Mouse (Mus musculus): ENCODE results near the gene Clec4f. TPM values are rescaled to one million over a fixed set of nuclear protein-coding genes. Genes with fewer than 3 reads are reported as not detected.

Gene Clec4f
- total RNA-seq (2014; rRNA removed) = not detected in 2 replicates
- 0.12 and 0.19 TPM in 2 replicates for polyA plus RNA-seq (2015; fragmentation: Nextera tagmentation; extraction: Ambion mirVana)

GRCm38 (mm10) chr6:83656087-83656486 lies at the start of gene Clec4f:
Gene Clec4f (minus strand): TSS chr6:83656187.
- no peak within 1 kb of the TSS for H3K27ac ChIP-seq (ENCODE audit: low read depth, low read length)
- no peaks in the 10 kb centered on the region for H3K9me3 ChIP-seq (ENCODE audit: low read length)
- WGBS = 92% methylated on average over 2 of the region's 2 CpGs
- H3K9ac ChIP-seq (replicated peaks; ENCODE audit: low read length, poor library complexity, severe bottlenecking) = no peak within 1 kb of the TSS
- DNase-seq (ENCODE audit: low spot score) = no peak
- ATAC-seq (ENCODE audit: low FRiP score) = no peak
- H3K4me1 ChIP-seq (ENCODE audit: insufficient read depth, low read length) = no peaks in the 10 kb centered on the region
- H3K4me2 ChIP-seq (ENCODE audit: low read depth, low read length, poor library complexity, severe bottlenecking) = no peak within 1 kb of the TSS
- H3K4me3 ChIP-seq (ENCODE audit: low read depth, low read length) = no peak within 1 kb of the TSS
- no peaks in the 10 kb centered on the region for H3K36me3 ChIP-seq (ENCODE audit: insufficient read depth, low read length)
- no peak for TF ChIP-seq CTCF (IDR thresholded peaks at IDR 0.05)
- H3K27me3 ChIP-seq (ENCODE audit: insufficient read depth, low read length) = no peaks in the 10 kb centered on the region

DNA sequence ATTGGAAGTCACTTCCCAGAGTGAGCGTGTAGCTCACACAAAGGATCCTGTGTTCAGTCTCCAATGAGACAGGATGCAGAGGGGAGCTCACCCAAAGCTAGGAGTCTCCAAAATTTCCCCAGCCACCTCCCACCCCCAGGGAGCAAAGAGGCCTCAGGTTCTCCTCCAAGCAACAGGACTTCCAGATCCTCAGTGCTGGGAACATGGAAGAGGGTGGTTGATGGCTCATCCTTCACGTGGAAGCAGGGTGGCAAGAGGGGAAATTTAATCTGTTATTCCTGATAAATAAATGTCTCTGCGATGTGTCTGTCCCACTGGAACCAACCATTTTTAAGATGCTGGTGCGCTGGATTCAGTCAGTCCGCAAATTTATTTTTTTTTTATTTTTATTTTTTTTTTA lies 48.7 kb upstream of the Clec4f start:
- Histone ChIP-seq H3K36me3 (ENCODE audit: insufficient read depth, low read length) (no peaks in the 10 kb centered on the region), H3K4me2 (ENCODE audit: low read depth, low read length, poor library complexity, severe bottlenecking) (no peak overlapping the region), H3K4me3 (ENCODE audit: low read depth, low read length) (no peak overlapping the region), H3K27ac (ENCODE audit: low read depth, low read length) (no peak overlapping the region), H3K27me3 (ENCODE audit: insufficient read depth, low read length) (peaks cover 88% of the 10 kb centered on the region), H3K9ac (replicated peaks; ENCODE audit: low read length, poor library complexity, severe bottlenecking) (no peak overlapping the region), H3K4me1 (ENCODE audit: insufficient read depth, low read length) (no peaks in the 10 kb centered on the region), H3K9me3 (ENCODE audit: low read length) (no peaks in the 10 kb centered on the region)
- 16% methylated on average over 5 of the region's 5 CpGs for WGBS
- TF ChIP-seq CTCF (IDR thresholded peaks at IDR 0.05) = no peak
- DNase-seq (ENCODE audit: low spot score) = no peak
- ATAC-seq (ENCODE audit: low FRiP score) = no peak

DNA sequence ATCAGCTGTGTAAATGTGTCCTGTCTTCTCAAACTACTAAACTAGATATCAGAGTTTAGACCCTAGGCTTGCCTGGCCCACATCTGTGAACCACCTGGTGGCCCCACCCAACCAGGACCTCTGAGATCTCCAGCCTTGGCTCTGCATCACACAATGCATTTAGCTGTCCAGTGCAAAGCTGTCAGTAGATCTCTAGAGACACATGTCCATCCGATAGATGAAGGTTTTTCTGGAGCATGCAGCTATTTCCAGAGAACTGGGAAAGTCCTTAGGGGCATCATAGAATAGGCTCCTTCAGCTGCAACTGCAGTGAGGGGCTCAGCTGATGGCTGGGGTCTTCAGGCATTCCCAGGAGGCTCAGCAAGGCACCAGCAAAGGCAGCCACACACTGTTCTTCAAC lies 48.3 kb upstream of the Clec4f start:
- Histone ChIP-seq H3K9ac (replicated peaks; ENCODE audit: low read length, poor library complexity, severe bottlenecking) (no peak overlapping the region), H3K9me3 (ENCODE audit: low read length) (no peaks in the 10 kb centered on the region), H3K4me3 (ENCODE audit: low read depth, low read length) (no peak overlapping the region), H3K36me3 (ENCODE audit: insufficient read depth, low read length) (no peaks in the 10 kb centered on the region), H3K27ac (ENCODE audit: low read depth, low read length) (no peak overlapping the region), H3K27me3 (ENCODE audit: insufficient read depth, low read length) (peaks cover 88% of the 10 kb centered on the region), H3K4me2 (ENCODE audit: low read depth, low read length, poor library complexity, severe bottlenecking) (no peak overlapping the region), H3K4me1 (ENCODE audit: insufficient read depth, low read length) (no peaks in the 10 kb centered on the region)
- TF ChIP-seq CTCF (IDR thresholded peaks at IDR 0.05) = no peak
- 18% methylated on average over 1 of the region's 1 CpGs for WGBS
- no peak for DNase-seq (ENCODE audit: low spot score)
- no peak for ATAC-seq (ENCODE audit: low FRiP score)

- Histone ChIP-seq H3K4me2 (ENCODE audit: low read depth, low read length, poor library complexity, severe bottlenecking) (no peak overlapping the region), H3K9me3 (ENCODE audit: low read length) (no peaks in the 10 kb centered on the region), H3K9ac (replicated peaks; ENCODE audit: low read length, poor library complexity, severe bottlenecking) (no peak overlapping the region), H3K27ac (ENCODE audit: low read depth, low read length) (no peak overlapping the region), H3K36me3 (ENCODE audit: insufficient read depth, low read length) (no peaks in the 10 kb centered on the region), H3K27me3 (ENCODE audit: insufficient read depth, low read length) (peaks cover 88% of the 10 kb centered on the region), H3K4me3 (ENCODE audit: low read depth, low read length) (no peak overlapping the region), H3K4me1 (ENCODE audit: insufficient read depth, low read length) (no peaks in the 10 kb centered on the region)
- no peak for TF ChIP-seq CTCF (IDR thresholded peaks at IDR 0.05)
- under 1% methylated on average over 10 of the region's 10 CpGs for WGBS
- DNase-seq (ENCODE audit: low spot score) (no peak), ATAC-seq (ENCODE audit: low FRiP score) (no peak)
These were observed 47.7 kb upstream of the Clec4f start for GRCm38 (mm10) chr6:83703722-83704078.

GRCm38 (mm10) chr6:83703000-83703721 lies 47.2 kb upstream of the Clec4f start:
- ATAC-seq (ENCODE audit: low FRiP score) (no peak), DNase-seq (ENCODE audit: low spot score) (no peak)
- no peak overlapping the region for H3K4me2 ChIP-seq (ENCODE audit: low read depth, low read length, poor library complexity, severe bottlenecking)
- no peaks in the 10 kb centered on the region for H3K9me3 ChIP-seq (ENCODE audit: low read length)
- WGBS = 2% methylated on average over 27 of the region's 27 CpGs
- no peaks in the 10 kb centered on the region for H3K4me1 ChIP-seq (ENCODE audit: insufficient read depth, low read length)
- no peak overlapping the region for H3K4me3 ChIP-seq (ENCODE audit: low read depth, low read length)
- peaks cover 88% of the 10 kb centered on the region for H3K27me3 ChIP-seq (ENCODE audit: insufficient read depth, low read length)
- H3K36me3 ChIP-seq (ENCODE audit: insufficient read depth, low read length) = no peaks in the 10 kb centered on the region
- TF ChIP-seq CTCF (IDR thresholded peaks at IDR 0.05) = no peak
- H3K9ac ChIP-seq (replicated peaks; ENCODE audit: low read length, poor library complexity, severe bottlenecking) = no peak overlapping the region
- H3K27ac ChIP-seq (ENCODE audit: low read depth, low read length) = no peak overlapping the region

GRCm38 (mm10) chr6:83702146-83702999 lies 46.4 kb upstream of the Clec4f start:
- ATAC-seq (ENCODE audit: low FRiP score) = no peak
- no peak for TF ChIP-seq CTCF (IDR thresholded peaks at IDR 0.05)
- no peaks in the 10 kb centered on the region for H3K36me3 ChIP-seq (ENCODE audit: insufficient read depth, low read length)
- peaks cover 88% of the 10 kb centered on the region for H3K27me3 ChIP-seq (ENCODE audit: insufficient read depth, low read length)
- H3K4me1 ChIP-seq (ENCODE audit: insufficient read depth, low read length) = no peaks in the 10 kb centered on the region
- DNase-seq (ENCODE audit: low spot score) = no peak
- no peak overlapping the region for H3K4me2 ChIP-seq (ENCODE audit: low read depth, low read length, poor library complexity, severe bottlenecking)
- WGBS = under 1% methylated on average over 52 of the region's 53 CpGs
- H3K27ac ChIP-seq (ENCODE audit: low read depth, low read length) = no peak overlapping the region
- no peaks in the 10 kb centered on the region for H3K9me3 ChIP-seq (ENCODE audit: low read length)
- H3K9ac ChIP-seq (replicated peaks; ENCODE audit: low read length, poor library complexity, severe bottlenecking) = no peak overlapping the region
- H3K4me3 ChIP-seq (ENCODE audit: low read depth, low read length) = no peak overlapping the region

All from midbrain, postnatal 0 days (tissue).